Mouse (Mus musculus) kidney, postnatal 25 days (tissue): ENCODE results near the gene Ubfd1.

Experiments used
- DNase-seq, 2 experiments: peaks; one replicate each; pipeline ENCODE4 v3.0.0; 2021; ENCODE audit warnings: mixed read lengths in 2 of 2

Ubfd1 gene

DNA sequence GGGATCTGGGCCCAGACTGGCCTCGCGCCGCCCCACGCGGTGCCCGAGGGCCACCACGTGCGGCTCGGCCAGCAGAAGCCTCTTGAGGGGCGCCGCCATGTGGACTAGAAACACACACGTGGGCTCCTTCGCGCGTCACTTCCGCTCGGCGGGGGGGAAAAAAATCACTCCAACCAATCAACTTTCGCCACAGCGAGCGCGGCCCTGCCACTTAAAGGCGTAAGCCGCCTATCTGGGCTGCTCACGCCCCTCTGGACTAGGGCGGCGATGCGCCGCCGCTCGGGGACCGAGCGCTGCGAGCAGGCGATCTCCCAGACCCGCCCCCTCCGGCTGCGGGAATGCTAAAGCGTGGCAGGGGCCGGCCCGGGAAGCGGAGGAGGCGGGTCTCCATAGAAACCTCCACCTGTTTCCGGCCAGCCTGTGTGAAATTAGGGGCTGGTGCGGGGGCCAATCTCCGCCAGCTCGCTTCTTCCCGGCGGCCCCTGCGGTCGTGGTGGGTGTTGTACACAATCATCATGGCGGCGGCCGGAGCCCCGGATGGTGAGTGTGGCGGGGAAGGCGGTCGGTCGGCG lies at the start of gene Ubfd1, which contains the start of gene Ears2:
Gene Ubfd1 (plus strand): TSS at position 231 of the 572 bp plus-strand sequence.
Gene Ears2 (minus strand): TSS at position 319 of the 572 bp plus-strand sequence.
- peak; percentile 95 to 97 for DNase-seq

DNA sequence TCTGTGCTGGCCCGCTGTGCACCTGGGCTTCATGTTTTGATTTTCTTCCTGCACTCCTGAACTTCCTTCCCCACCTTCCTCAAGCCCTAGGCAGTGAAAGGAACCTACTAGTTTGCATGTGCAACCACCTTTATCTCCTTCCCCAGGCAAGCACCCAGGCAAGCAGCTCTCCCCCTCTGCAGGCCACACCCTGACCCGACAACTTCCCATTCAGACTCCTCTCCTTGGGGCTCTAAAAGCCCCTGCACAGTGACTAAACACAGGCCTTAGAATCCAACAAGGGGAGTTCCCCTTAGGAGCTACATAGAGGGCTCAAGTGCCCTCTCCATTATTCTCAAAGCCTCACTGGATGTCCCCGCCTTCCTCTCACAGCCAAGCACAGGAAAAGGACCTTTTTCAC lies 48.7 kb upstream of the Ubfd1 start:
- peak in 1 of 2 experiments; percentile 32 for DNase-seq

DNA sequence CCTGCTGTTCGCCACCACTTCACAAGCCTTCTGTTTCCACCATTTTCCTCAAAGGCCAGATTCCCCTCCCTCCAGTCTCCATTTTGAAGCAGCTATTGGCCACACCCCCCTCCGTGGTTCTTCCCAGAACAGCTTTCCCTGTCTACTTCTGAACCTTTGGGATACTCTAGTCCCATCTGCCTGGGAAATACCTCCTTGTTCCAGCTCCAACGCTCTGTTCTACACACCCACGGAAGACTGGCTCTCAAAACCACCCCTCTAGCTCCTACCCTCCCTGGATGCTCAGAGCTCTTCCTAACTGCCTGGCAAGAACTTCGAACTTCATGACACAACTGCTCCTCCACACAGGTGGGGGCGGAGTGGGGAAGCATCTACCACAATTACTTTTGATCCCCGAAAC lies 48.0 kb upstream of the Ubfd1 start:
- peak in 1 of 2 experiments; percentile 24 for DNase-seq

DNA sequence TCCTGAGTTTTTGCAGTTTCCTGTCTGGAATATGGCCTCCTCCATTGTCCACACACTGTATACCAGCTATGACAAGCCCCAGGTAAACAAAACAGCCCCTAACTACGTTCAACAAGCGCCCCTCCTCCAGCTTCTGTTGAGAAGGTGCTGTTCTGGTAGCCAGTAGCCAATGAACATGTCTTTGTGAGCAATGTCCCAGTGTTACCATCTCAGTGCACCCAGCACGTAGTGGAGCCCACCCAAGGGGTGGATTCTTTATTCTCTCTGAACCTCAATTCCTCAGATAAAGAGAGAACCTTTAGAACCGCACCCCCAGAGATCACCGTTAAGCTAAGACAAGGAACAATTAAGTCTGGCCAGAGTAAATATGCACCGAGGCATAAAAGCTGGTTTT lies 46.7 kb upstream of the Ubfd1 start:
- peak in 1 of 2 experiments; percentile 27 for DNase-seq

DNA sequence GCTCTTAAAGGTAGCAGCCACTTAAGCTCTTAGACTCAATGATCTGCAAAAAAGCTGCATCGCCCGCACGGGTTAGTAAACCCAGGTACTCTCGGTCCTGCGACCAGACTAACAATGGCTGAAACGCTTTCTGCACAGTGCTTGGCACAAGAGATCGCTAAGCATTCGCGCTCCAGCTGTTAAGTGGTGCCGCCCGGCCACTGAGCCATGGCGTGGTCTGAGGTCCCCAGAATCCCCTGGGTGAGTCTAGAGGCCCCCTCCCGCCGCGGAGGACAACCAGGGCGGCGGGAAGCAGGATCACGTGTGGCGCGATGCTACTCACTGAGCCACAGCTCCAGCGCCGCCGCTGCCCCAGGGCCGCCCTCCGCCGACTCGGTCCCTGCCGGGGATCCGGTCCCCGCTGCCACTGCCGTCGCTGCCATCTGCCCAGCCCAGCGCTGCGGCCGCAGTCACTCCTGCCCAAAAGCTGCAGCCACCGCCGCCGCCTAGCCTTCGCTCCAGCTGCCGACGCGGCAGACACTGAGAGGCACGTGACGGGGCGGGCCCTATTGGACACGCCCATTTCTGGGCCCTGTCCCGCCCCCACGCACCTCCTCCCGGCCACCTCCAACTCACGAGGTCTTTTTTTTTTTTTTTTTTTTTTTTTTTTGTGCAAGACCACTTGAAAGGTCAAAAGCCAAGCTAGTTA lies 46.2 kb upstream of the Ubfd1 start, which contains the start of gene Gga2:
Gene Gga2 (minus strand): TSS at position 556 of the 688 bp plus-strand sequence.
- DNase-seq: peak; percentile 92 to 94

DNA sequence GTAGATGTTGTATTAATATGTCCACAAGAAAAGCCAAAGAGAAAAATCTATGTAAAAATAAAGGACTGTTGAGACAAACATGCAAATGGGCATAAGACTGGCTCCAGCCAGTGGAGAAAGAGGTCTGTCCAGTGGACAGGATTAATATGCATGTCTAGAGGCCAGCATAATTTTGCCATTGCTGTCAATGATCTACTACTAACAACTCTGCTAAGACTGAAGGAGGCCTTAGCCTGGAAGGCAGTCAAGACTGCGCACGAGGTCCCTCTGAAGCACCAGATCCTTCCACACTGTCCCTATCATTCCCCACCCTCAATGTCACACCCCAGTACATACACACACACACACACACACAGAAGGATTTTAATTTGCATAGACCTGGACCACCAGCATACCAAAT lies 44.8 kb upstream of the Ubfd1 start:
- DNase-seq: peak; percentile 40 to 70

DNA sequence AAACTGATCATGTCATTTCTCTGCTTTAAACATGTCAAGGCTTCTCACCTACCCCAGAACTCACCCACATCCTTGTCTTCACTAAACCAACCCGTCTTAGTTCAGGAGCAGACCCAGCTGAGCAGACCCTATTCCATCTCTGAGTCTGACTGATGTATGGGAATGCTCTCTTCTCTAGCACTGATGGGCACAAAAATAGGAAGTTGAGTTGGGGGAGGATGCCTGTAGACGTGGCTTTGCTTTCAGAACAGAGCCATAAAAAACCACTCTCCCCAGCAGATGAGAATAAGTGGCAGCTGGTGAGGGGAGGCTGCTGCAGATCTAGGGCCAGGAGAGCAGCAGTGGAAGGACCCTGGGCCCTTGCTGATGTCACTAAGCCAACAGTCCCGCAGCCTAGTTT lies 33.6 kb upstream of the Ubfd1 start:
- DNase-seq: no peak

DNA sequence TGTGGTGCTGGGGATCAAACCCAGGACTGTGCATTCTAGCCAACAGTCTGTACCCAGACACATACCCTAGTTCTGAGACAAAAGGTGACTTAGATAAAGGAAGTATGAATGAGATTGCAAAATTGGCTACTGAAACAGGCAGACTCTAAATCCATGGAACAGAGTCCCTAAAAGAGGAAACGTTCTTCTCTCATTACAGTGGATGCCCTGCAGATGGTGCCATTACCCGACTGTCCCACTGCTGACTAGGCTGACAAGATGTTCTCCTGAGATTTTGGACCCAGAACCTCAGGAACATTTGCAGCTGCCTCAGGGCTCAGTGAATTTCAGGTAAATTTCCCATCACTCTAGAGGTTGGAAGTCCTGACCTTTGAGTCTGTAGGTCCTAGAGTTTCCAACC lies 32.6 kb upstream of the Ubfd1 start:
- no peak for DNase-seq

DNA sequence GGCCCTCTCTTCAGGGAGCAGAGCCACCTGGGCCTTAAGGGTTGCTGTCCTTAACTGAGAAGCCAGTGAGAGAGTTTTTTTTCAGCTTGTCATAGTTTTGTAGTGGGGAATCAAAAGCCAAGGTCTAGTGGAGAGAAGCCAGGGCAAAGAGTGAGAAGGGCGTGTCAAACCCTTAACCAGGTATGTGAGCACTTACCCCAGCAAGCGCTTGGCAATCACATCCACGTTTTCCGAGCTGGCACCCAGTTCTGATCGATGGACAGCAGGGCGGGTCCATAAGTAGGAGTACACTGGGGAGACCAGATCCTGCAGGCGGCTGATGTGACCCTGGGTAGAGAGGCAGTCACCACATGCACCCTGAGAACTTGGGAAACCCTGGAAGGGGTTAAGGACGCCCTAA lies 22.9 kb upstream of the Ubfd1 start:
- DNase-seq: no peak

DNA sequence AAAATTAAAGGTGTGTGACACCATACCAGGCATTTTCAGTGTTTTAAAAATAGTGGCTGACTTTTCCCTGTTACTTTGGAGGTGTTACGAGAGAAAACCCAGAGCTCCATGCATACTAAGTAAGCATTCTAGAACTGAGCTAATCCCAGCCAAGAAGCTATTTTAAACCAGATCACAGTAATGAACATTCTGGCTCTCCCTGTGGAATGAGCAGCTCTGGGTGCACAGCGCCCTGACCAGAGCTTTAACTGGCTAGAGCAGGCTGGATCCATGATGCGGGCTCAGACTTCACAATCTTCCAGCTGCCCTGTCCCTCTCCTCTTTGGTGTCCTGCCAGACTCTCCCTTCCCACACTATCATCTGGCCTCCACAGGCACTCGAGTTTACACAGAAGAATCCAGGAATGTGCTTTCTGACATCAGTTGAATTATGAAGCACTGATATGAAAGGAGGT lies 21.8 kb upstream of the Ubfd1 start:
- DNase-seq: peak; percentile 20 to 54

DNA sequence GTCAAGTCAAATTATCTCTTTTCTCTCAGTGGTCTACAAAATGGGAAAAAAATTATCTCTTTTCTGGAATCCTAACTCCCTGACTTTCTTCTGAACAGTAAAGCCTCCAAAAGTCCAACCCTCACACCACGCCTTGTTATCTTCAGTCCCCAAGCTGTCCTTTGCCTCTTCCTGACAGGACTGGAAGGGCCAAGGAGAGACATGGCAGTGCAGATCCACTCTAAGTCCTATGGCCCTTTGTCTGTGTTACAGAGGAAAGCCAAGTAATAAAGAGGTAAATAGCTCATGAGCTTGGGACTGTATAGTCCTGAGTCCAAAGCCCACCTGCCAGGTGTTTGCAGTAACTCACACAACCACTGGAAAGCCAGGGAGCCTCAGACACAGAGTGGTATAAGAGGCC lies 21.3 kb upstream of the Ubfd1 start:
- DNase-seq: no peak

DNA sequence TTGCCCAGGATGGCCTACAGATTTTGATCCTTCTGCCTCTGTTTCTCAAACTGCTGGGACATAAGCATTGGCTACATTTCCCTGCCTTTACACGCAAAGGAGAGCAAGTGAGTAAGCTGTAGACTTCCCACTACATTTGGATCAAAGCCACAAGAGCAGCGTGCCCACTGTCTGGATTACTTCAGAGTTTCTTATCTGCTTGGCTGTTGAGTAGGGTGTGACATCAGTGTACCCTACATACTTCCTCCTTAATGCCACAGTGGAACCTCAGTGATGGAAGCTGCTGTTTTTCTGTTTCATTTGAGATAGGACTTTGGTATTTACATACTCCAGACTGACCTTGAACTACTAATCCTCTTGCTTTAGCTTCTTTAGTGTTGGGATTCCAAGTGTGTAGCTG lies 20.2 kb upstream of the Ubfd1 start:
- DNase-seq: no peak

DNA sequence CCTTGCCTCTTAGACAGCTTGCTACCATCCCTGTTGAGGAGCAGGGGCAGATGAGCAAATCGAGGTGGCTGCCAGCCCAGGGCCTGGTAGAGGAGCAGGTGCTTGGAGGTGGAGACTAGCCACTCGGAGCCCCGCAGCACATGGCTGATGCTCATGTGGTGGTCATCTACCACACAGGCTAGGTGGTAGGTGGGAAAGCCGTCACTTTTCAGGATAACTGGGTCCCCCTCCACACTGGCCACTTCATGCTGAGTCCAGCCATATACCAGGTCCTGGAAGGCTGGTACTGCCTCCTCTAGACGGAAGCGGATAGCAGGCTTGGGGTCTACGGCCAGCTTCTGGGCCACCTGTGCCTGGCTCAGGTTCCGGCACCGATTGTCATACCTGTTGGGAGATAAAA lies 18.8 kb upstream of the Ubfd1 start:
- DNase-seq: no peak

DNA sequence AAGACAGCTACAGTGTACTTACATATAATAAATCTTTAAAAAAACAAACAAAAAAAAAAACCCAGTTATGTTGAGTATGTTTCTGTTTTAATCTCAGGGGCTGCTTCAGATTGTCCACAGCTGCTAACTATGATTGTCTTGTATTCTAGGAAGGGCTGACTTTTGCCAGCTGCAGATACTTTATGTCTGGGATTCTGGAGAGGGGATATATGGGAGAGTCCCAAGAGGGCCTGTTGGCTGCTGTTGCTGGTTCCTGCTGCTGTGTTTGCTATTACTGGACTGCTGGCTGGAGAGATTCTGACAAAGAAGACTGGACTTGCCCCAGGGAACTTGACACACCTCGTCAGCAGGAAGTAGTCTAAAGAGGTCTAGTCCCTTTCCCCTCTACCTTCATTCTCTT lies 16.1 kb upstream of the Ubfd1 start:
- no peak for DNase-seq

DNA sequence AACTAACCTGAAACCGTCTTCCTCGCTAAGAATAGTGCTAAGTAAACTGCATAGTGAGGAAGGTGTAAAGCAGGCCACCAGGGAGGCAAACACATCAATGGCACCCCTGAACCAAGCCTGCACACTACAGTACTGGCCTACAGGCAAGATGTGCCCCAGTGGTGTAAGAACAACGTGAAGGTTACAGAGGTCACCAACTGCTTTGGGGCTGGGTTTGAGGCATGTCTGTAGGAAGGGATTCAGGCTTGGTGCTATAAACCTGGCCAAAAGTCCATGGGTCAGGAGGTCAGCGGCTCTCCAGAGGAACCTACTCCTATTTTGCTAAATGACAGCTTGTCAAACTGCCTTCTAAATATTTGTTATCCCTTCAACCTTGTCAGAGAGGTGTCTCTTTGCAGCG lies 10.3 kb upstream of the Ubfd1 start:
- no peak for DNase-seq

DNA sequence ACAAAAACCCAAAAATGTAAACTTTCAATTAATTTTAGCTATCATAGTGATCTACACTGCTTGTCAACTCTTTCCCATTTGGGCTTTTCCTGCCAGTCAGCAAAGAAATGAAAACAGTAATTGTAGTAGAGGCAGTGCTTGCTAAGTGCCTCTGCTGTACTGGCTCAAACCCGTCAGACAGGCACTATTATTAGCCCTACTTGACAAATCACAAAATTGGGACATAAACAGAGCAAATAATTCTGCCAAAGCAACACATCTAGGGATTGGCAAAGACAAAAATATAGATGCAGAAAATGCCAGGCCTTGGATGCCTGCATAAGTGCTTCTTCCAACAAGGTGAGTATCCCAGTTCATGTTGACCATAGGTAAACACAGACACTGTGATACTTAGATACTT lies 1.3 kb upstream of the Ubfd1 start:
- DNase-seq: no peak

DNA sequence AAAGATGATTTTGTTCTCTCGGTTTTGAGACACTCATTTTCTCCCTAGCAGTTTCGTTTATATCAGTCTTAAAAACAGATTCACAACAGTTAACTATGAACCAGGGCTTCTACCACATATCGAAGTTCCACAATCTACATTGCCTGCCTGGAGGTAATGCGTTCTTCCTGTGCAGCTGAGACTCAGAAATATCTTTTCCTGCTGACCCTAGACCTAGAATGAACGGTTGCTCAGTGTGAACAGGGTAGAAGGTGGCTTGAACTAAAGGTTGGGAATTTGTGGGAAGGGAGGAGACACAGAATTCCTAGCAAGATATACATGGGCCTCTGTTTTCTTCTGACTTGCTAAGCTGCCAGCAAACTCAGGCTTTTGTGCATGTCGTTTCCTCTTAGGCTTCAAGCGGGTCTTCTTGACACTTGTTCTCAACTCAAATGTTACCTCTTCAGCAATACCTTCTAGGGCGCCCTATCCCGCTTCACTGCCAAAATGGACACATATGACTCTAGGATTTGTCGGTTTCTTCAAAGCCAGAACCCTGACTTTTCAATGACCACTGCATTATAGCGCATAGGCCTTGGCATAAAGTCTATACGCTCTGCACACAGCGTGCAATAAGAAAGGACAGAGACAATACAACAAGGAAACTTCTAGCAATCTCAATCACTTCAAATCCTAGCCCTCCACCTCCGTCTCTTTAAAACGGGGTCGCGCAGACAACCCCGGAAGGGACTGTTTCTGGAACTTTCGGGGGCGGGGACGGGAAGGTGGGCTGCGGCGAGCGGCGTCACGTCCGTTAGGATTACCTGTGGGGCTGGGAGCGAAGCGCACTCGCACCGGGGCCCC lies 652 bp upstream of the Ubfd1 start:
- DNase-seq: no peak

DNA sequence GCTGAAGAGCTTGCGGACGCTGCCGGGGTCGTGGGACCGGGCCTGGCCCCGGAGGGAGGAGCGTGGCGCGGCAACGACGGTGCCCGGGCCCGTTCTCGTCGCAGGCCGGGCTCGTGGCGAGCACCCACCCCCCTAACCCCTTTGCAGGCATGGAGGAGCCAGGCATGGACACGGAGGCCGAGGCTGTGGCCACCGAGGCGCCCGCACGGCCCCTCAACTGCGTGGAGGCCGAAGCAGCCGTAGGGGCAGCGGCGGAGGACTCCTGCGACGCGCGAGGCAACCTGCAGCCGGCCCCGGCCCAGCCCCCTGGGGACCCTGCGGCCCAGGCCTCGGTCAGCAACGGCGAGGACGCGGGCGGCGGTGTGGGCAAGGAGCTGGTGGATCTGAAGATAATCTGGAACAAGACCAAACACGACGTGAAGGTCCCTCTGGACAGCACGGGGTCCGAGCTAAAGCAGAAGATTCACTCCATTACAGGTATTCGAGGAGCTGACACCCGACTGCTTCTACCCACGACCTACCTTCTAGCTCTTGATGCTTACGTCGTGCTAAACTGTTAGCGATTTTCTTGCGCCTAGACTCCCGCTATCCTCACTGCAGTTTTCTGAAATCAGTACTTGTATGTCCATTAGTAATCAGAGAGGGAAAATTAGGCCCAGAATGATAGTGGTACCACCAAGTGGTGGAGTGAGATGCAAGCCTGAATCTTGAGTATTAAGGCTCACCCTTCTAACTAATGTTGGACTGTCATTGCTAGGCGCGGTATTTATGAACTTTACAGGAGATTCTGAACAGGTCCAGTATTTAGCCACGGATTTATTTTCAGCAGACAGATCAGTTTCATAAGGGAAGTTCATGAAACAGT lies 774 bp downstream of the Ubfd1 start:
- peak in 1 of 2 experiments; percentile 54 for DNase-seq

DNA sequence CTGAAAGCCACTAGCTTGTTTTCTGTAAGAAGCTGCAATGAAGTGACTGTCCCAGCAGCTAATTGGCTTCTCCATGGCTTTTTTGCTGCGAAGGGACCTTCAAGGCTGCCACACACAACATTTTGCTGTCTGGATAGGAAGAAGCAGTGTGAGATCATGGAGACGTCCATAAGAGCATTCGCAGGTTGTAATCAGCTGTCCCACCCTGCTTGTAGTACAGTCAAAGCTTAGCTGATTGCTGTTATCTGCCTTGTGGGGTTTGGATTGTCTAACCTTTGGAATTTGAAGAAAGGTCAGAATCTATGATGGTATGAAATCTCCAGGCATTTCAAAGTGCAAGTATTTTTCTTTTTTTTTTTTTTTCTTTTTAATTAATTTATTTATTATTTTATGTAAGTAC lies 7.4 kb downstream of the Ubfd1 start:
- no peak for DNase-seq

DNA sequence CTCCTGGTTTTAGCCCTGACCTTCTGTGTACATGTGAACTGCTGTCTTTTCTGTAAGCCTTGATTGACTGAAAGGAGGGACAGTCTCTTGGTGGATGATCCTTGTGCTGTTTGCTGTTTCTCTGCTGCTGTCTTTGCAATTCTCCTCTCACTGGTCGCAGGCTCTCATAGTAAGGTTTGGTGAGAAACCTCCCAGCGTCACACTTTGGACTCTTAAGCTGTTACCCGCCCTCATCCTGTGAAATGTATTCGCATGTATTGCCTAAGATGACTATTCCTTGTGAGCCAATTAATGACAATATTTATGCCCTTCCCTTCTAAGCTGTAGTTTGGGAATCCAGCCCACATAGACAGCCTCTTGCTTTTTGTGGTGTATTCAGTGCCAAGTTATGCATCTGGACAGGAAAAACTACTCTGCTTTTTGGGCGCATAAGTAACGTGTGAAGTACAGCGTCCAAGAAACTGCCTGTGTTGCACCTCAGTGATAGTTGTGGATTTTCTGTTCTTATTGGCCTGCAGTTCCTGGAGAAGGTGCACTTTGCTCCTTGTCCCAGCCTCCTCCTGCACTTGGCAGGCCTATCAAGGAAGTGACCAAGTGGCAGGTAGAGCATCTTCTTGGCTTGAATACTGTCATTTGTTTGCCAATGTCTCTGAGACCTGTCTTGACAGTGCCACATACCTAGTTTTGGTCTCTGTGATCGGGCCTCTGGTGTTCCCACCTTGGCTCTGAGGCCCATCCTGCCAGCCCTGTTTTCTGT lies 13.0 kb downstream of the Ubfd1 start:
- DNase-seq: no peak

DNA sequence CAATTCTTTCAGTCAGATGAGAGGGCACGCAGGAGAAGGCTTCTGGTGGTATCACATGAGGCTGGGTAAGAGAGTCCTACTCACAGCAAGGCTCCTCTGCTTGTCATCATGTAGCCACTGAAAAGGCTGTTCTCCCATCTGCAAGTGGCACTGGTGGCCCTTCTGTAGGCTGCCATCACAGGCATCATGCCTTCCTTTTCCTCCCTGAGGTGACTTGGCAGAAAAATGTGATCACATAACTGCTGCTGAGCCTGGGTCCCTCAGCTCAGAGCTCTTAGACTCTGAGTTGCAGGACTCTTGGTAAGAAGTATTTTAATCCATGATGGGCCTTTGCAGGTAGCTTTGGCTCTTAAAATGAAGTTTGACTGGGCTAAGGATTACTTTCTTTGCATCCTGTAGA lies 14.1 kb downstream of the Ubfd1 start:
- DNase-seq: no peak
